Mouse (Mus musculus) embryo, embryonic 11 days (tissue): ENCODE measurements around the gene Nectin3.
A peak's percentile ranks its signal among the peaks of the same experiment; 100 is the strongest.

Experiments used
- DNase-seq: peaks from one replicate; pipeline ENCODE4 v3.0.0-alpha.2; 2015

Gene Nectin3

DNA sequence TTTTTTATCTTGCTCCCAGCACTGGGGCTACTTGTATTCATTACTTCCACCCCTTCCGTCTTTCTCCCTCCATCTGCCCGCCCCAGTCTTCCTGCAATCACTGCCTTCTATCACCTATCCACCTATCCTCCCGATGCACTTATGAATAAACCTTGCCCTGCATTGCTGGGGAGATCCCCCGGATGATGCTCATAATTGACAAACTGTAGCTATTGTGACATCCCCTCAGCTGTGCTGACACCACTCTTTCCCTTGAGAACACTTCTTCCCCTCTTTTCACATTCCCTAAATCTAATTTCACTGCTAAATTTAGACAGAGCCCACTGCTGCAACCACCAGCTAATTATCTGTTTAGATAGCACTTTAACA lies at the start of gene Nectin3:
Gene Nectin3, minus strand, starts transcription at position 105 of the 369 bp plus-strand sequence.
- DNase-seq = no peak

DNA sequence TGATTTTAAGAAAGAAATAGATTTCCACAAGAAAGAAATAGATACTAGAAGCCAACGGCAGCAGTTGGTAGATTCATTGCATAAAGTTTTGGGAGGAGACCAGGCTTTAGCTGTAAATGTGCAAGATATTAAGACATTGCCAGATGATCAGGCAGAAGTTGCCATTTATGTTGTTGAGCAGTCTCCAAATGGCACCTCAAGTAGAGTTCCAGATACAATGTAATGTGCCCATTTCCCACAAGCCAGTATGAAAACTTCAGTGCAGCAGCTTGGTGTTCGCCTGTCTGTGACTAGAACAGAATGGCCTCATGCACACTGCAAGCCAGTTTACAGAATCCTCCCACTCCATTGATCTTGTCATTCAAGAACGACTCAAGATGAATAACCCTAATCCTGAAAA lies 39.8 kb upstream of the Nectin3 start:
- no peak for DNase-seq

DNA sequence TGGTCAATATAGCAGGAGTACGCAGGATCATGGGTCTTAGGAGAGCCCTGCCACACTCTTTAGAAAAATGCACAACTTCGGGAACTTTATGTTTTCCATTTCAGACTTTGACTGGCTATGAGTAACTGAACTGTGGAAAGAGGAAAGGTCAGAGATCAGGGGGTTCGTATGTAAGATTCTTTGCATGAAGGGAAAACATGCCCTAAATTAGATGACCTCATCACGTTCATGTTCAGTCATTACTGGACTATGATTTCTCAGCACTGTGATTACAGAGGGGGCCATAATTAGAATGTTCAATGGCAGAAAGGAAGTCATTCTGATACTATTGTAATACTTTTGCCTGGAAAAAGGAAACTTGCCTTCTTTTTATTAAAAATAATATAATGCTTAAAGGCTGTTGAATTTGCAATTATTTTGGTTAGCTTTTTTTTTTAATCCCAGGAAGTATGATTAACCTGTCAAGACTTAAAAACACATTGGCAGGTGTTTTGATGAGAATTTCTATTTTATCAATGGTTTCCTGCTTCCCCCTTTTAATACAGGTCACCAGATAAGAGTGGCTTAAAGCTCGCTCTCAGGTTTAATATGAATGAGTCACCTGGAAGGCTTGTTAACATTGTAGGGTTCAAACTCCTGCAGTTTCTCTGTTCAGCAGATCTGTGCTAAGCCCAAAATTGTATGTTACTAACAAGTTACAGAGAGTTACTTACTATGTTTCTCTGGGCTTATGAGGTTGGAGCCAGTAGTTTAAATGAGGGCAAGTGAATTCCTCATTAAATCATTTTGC lies 34.3 kb upstream of the Nectin3 start:
- no peak for DNase-seq

DNA sequence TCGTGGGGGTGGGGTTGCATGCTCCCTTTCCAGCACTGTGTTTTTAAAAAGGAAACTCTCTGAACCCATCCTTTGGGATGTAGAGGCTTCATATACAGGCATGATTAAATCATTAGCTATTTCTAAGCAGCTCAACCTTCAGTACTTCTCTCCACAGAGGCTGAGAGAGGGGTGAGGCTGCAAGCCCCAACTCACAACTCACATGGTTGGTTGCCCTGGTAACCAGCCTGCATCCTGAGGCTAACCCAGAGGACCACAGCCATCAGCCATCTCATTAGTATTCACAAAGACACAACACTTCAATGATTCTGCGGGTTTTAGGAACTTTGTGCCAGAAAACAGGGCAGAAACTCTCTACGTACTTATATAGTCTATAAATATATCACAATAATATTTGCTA lies 32.7 kb upstream of the Nectin3 start:
- DNase-seq = peak; percentile 20

DNA sequence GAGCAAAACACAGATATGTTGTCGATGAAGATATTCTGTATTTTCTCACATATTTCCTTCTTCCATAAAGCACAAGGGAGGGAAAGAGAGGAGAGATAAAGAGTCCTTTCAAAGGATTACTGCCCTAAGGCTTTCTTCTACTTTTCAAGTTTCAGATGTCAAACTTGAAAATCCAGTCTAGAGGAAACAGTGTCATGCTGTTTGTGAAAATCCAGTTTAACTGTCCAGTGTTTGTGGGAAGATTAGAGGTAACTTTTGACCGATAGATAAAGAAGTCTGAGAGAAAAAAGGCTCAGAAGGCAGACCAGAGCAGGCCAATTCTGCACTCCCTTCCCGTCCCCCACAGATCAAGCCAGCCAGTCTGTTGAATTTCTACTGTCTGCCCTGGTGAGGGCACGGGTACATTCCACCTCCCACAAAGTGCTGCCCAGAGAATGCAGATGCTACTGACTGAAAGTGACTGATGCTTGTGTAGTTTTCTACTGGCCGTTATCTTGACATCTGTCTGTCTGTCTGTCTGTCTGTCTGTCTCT lies 22.6 kb upstream of the Nectin3 start:
- DNase-seq = no peak

DNA sequence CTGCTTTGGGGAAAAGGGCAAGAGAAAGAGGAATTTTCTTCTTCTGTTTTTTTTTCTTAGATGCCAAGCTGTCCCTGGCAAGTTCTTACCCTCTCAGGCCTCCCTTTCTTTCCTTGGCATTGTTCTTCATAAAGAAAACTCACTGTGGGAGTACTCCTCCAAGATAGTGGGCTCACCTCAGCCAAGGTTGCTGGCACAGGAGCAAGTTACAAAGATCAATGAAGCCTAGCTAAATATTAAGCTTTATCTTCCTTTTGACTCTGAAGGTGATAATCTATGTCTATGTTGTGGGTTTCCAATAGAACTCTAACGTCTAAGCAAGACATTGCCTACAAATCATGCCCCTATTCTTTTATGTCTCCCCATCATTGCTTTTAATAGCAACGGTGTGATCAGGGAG lies 21.3 kb upstream of the Nectin3 start:
- DNase-seq = no peak

DNA sequence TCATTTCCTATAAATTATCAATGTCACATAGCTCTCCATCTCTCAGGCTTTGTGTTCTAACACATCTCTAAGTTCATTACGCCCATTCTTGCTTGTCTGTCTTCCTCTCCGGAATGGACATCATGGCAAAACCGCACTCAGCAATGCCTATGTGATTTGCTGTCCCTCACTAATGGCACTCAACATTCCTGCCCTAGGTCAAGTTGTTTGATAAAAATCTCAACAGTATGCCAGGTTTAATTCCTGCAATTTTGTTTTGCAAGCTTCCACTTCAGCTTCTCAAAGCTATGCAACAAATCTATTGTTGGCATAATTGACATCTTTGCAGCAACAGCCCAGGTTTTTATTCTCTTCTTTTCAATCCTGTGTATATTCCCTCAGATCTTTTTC lies 9.6 kb upstream of the Nectin3 start:
- no peak for DNase-seq

DNA sequence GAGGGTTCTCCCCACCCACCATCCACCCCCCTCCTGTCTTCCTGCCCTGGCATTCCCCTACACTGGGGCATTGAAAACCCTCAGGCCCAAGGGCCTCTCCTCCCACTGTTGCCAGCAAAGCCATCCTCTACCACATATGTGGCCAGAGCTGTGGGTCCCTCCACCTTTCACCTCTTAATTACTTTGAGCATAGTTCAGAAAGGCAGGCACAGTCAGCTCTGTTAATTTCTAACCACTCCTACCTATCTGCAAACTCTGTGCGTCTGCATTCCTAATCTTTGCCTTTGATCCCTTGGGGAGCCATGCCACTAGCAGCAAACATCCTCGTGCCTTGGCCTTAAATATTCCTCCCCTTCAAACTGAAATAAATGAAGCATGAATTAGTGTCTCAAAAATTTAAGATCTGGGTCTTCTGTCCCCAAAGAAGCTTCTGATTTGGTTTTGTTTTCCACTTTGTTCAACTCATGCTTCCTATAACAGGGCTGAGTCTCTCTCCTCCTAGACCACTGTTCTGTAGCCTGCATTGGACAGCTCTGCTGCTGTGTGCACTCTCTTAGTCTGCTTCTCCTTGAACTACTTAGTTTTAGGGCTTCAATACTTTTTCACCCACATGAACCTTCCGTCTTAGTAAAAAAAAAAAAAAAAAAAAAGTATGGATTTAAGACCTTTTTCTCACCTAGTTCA lies 9.1 kb upstream of the Nectin3 start:
- no peak for DNase-seq

DNA sequence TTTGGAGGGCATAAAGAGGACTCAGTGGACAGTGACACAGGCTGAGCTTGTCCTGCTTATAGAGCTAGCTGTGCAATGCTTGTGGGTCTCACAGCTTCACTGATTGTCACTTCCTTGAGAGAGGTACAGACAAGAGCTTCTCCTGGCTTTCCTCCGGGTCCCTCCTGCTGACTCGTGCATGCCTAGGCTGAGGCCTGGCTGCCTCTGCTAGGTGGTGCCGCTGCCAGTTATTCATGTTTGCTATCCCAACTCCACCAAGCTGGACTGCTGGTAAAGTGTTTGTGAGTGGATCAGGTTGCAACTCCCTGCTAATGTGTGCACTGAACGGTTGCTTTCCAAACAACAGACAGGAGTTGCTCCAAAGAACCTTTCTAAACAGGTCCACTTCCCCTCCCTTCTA lies 5.7 kb upstream of the Nectin3 start:
- no peak for DNase-seq

DNA sequence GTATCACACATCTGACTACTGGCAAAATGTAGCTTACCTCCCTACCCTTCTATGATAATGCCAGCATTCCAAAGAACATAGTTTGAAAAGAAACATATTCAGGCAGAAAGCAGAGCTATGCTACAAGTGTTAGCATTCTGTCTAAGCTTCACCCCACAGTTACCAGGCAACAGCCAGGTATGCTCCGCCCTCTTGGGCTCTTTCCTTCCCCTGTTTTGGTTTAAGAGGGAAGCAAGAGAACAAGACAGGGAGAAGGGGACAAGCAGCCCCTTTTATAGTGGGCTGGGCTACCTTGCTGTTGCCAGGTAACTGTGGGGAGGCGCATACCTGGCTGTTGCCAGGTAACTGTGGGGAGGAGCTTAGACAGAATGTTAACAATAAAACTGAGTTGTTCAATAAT lies 4.0 kb upstream of the Nectin3 start:
- DNase-seq = no peak

DNA sequence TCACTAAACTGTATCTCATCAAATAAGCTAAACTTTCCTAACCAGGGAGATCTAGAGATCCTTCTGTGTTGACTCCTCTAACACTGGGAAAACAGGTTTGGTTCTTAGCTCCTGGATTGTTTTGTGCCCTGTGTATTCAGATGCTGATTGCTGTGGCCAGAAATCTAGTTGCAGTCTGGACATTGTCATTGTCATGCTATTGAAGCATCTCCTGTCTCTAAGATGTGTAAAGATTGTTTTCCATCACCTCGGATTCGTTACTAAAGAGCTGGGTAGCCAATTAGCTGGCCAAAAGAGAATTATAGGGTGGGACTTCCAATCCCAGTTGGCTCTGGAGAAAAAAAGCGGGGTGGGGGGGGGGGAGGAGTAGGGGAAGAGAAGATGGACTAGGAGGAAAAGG lies 2.4 kb upstream of the Nectin3 start:
- no peak for DNase-seq

DNA sequence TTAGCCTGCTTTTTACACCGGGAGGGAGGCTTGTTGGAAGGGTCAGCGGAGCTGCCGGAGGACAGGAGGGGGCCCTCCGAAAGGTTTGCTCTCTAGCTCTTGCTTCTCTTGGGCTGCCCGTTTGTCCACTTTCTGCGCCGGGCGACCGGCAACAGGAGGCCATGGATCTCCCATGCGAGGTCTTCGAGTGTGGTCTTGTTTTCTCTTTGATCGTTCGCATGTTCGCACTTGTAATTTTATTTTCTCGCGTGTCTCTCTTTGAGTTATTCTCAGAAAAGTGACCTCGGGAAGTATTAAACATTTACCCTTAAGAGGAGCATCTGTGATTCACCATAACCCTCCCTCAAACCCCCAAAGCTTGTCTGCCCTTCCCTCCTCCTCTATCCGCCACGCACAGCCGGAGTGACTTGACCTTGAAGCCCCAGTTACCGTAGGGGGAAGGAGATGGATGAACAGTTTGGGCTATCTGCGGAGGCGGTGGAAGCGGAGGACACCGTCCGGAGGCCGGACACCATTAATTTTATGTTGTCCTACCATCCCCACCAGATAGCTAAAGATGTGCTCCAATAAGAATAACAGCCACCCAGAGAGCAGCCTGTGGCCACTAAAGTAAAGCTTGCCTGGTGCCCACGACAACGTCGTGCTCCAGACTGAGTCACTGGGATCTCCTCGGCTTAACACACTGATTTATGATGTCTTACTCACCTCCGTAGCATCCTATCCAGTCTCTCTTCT lies 472 bp downstream of the Nectin3 start:
- DNase-seq = peak; percentile 63

DNA sequence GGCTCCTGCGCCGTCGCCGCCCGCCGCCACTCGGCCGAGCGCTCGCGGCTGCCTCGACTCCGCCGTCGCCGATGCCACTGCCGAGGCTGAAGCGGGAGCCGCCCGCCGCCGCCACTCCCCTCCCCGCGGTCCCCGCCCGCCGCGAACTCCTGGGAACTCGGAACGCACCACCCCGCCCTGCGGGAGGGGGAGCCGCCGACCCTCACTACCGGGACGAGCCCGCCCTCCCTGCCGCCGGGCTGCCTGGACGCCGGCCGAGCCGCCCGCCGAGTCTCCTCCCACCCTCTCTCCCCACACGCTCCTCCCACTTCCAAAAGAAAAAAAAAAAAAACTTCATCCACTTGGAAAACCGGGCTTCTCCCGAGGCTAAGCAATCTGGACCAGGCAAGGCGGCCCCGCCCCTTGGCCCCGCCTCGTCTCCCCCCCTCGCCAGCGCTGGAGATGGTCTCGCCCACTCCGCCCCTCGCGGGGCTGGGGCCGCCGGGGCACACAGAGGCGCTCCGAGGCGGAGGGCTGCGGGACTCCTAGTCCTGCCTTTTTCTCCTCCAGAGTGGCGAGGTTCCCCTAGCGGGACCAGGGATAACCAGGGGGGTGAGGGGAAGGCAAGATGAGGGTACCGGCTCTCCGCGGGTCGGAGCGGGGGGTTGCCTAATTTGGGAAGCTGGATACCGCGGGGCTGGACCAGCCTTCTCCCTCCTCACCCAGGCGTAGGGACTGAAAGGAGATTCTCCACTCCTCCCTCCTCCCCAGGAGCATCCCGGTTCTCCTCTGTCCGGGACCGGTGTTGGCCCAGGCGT lies 1.2 kb downstream of the Nectin3 start:
- peak; percentile 96 for DNase-seq

DNA sequence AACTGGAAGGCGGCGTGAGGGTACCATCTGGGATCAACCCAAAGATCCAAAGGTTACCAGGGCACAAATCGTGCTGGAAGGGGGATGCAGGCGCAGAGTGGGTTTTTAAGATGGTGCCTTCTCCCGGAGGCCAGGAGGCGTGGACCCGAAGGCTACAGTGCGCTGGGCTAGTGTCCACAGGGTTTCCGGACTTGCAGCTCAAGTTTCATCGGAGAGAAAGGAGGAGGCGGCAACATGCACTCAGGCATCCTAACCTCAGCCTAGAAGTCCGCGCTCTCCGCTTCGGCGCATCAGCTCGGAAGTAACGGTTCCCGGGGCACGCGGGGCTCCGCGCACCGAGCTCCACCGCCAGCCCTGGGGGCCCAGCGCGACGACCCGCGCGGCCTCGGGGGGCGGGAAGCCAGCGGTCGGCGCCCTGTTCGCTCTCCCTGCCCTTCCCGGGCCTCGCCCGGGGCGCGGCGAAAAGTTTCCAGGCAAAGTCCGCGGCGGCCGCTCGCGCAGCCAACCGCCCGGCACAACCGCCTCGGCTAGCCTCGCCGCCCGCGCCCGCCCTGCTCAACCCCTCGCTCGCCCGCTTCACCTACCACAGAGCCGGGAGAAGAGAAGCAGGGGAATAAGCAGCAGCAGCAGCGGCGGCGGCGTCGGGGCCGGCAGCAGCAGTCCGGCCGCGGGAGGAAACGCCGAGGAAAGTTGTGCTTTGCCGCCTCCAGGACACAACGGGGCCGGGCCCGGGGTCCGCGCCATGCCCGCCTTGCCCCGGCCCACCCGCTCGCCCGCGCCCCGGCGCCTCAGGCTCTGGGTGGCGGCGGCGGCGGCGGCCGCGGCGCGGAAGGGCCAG lies 2.1 kb downstream of the Nectin3 start:
- DNase-seq = peak; percentile 84

DNA sequence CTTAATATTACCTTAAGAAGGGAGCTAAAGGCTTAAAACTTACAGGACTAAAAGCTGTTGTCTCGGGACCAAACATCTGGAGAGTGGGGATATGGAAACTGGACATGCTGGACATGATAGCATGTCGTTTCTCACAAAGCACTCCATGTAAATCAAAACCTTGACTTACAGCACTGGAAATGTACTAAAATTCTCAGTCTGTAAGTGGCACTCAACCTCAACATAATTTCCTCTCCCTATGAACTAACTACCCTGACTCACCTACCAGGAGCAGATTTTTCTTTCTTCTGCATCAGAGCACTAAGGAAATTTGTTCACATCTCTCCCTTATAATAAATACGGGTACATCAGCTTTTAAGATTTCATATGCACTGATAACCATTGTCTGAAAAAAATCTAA lies 3.1 kb downstream of the Nectin3 start:
- DNase-seq = no peak

DNA sequence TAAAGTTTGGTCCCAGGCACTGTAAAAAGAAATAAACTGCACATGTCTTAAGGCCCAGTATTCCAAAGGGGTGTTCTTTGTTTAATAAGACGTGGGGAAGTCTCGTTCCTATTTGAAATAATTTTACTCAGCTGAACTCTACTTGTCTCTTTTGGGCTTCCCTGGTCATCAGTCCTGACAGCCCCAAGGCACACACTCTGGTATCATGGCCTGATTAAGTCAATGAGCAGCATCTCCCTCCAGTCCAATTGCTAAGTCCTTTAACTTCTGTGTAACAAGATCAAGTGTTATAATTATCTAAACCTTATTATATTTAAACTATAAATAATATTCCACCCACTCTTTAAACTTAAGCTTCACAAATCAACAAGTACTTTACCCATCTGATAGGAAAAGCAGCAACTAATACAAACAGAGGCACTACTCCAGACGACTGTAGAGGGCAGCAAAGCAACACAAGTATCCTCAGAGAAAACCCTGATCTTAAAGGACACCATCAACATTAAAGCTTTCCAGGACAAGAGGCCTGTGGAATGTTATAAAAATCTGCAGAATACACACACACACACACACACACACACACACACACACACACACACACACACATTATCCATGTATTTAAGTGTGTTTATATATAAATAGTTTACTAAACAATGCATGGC lies 10.8 kb downstream of the Nectin3 start:
- peak; percentile 71 for DNase-seq

DNA sequence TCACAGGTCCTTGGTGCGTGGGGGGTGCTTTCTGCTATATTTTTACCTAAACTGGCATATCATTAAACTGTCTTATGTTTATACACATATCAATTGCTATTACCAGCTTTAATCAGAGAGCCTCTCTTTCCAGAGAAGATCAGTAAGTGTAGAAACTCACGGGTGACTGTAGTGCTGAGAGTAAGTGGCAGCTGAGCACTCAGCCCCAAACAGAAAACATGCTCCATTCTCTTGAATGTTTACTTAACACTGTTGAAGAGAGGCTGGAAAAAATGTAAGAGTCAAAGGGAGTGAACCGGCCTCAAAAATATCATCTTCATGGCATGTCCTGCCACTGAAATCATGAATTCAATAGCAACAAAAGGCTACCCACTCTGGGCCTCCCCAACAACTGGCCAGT lies 21.0 kb downstream of the Nectin3 start:
- no peak for DNase-seq

DNA sequence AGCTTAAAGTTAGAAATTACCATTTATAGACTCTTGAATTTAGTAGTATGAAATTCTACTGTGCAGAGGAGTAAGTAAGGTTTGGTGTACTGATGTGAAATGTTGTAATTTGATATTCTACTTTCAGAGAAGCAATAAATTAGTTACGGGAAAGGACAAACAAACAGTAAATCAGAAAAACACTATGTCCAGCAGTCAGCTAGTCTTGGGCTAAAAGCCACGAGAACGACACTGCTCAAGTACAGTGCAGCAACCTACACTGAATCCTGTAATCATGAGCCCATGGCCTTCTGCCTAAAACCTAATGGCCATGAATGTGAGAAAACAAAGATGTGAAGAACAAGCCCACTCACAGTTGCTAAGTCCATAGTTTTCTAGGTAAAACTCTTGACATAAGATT lies 46.9 kb downstream of the Nectin3 start:
- DNase-seq = no peak

DNA sequence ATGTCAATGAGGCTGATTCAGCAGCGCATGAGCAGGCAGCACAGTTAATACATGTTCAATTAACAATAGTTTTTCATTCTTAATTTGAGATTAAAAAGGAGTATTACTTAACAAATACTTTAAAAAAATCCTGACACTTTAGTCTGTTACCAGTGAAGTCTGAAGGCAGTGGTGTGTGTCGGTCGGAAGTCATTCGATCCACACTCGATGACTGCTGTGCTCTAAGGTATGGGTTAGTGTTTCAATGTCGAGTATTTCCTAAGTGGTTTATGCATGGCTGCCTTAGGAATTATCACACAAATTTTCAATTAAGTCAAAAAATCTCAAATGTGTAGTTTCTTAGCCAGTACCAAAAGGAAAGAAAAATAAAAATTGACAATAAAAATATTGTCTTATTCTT lies 49.3 kb downstream of the Nectin3 start:
- DNase-seq = no peak

DNA sequence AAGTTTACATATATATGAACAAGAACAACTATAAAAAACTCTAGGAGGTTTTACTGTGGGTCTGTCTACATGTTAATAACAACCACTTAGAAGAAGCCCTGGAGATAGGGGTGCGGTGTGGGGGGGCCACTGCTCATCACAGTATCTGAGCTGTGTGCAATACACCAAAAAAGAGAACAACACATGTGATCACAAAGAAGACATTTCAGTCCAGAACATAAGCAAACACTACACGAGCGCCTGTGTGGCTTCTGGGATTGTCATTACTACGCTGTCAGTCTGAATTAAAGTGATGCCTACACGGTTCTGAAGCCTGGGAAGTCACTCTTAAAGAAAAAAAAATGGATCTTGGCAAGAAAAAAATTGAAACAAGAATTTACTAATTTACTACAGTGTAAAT lies 67.0 kb downstream of the Nectin3 start:
- no peak for DNase-seq

DNA sequence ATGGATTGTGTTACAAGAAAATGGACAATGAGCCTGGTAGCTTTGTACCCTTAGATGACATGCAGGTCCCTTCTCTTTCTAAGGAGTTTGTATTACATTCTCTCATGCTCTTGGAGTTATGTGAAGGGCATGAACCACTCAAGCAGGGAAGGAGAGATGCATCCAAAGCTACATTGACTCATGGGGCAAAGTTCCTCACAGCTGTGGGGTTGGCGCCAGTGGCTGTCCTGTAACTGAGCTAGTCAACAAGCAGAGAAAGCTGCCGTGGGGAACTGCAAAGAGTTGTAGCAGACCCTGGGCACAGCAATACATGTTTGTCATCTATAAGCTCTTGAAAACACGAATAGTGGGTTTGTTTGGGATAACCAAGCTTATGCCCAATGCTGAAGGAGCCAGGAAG lies 82.1 kb downstream of the Nectin3 start:
- no peak for DNase-seq

DNA sequence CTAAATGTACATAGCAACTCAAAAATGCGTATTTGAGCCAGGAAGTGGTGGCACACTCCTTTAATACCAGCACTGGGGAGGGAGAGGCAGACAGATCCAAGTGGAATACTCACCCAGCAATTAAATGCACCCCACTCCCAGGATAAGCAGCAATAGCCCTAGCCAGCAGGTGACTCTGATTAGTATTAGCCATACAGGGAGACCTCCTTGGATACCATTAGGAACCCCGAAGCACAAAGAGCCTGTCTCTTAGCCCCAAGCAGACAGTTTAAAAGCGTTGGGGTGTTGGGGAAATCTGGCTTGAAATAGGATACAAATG lies 87.6 kb downstream of the Nectin3 start:
- no peak for DNase-seq
